Mouse (Mus musculus) liver, adult (tissue): ENCODE results near the gene Cpne7.

ENCODE experiments used
- GATA4 ChIP-seq: IDR thresholded peaks from 2 replicates; pipeline ENCODE4 v1.6.1; 2014; ENCODE audit warnings: mild to moderate bottlenecking, low read length; ENCODE audit not compliant: insufficient replicate concordance

Cpne7 gene

DNA sequence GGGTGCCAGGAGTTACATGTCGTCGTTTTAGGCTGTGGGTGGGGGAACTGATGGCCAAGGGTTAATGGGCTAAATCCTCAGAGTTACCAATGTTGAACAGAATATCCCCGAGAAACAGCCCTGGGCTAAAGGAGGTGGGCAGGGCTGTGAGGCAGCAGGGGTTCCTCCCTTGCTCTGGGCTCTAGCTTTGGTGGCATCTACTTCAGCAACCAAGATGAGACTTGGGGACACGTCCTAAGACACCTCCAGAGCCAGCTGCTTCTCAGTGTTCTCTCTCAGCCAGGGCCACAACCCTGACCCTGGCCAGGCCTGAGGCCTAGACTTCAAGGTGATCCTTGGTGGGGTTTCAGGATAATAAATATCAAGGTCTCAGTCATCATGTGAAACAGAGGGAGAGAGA is 21.6 kb downstream of the Cpne7 start:
- TF ChIP-seq GATA4: no peak

DNA sequence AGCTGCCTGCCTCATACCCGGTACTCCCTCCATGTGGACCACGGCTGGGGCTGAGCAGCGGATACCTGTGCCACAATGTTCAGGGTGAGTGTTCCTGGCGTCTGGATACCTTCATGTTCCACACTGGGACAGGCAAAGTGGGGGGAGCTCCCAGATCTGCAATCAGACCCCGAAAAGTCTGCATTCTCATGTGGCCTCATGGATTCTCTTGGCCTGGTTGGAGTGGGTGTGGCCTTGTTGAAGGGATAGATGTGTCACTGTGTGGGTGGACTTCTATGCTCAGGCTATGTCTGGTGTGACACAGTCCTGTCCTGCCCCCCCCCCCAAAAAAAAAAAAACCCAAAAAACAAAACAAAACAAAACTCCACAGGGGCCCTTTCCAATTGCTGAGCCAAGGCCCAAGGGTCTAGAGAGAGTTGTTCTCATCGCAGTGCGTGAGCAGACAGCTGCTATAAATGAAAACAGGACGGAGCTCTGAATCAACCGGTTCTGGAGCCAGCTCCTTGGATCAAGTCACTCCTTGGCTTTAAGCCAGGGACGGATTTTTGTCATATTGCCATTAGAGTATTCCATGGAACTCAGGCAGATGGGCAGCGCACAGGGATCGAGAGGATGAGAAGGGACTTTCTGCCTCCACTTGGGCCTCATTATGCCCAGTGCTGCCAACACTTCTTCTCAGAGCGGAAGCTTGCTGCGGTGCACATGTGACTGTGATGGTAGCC is 24.7 kb downstream of the Cpne7 start:
- no peak for TF ChIP-seq GATA4

DNA sequence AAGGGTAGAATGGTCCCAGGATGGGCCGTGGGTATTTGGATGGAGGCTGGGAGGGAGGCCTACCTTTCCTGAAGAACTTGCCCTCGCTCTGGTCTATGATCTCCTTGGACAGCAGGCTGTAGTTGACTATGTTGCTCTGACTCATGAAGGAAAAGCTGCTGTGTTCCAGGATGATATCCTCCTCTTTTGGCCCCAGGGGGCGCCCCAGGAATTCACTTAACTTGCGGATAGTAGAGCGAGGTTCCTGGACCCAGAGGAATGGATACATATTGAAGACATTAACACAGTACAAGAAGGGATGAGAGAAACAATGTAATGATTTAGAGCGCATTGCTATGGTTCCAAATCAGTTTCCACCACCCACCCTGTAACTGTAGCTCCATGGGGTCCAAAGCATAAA is 28.1 kb downstream of the Cpne7 start:
- no peak for TF ChIP-seq GATA4

DNA sequence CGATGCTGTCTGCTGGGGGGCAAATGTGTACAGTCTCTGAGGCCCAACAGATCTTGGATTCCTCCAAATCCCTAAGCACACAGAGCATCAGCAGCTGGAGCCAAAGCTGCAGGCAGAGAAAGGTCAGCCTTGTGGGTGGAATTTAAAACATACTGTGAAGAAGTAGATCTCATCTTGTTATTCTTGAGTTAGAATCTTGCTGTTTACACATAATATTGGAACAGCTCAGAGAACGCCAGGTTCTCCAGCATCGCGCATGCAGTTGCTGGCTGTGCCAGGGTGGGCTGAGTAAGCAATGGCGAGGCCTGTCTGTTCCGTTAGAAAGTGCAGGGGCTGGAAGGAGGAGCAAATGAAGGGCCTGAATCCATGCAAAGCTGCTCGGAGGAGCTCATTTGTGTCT is 29.2 kb downstream of the Cpne7 start:
- no peak for TF ChIP-seq GATA4

DNA sequence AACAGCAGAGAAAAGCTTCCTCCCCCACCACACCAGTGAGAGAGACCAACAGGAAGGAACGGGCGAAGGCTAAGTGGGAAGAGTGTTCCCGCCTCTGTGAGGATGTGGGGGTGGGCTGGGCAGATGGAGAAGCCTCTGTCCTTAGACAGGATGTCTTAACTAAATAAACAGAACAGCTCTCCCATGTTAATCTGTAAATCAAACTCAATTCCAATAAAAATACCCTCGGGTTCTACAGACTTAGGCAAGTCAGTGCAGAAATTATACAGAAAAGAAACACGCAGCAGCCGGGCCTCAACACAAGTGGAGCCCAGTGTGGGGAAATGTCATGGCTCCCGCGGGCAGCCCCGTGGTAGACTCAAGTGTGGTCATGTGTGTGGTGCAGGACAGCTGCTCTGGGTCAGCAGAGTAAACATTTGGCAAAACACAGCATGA is 33.6 kb downstream of the Cpne7 start:
- TF ChIP-seq GATA4: no peak

DNA sequence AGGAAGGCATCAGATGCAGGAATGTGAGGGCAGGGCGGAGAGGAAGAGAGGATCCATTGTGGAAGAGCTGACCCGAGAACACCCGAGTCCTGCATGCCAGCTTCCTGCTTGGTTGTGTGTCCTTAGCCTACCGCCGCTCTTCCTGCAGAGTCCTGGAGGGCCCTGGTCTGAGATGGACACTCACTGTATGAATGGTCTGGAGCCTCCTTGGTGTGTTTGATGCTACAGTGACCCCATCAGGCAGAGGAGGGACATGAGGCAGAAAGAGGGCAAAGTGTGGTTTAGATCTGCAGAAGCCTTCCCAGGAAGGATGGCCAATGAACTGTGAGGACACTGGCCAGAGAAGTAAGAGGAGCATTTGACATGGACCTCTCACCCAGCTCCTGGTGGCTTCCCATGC is 38.0 kb downstream of the Cpne7 start:
- TF ChIP-seq GATA4: no peak

DNA sequence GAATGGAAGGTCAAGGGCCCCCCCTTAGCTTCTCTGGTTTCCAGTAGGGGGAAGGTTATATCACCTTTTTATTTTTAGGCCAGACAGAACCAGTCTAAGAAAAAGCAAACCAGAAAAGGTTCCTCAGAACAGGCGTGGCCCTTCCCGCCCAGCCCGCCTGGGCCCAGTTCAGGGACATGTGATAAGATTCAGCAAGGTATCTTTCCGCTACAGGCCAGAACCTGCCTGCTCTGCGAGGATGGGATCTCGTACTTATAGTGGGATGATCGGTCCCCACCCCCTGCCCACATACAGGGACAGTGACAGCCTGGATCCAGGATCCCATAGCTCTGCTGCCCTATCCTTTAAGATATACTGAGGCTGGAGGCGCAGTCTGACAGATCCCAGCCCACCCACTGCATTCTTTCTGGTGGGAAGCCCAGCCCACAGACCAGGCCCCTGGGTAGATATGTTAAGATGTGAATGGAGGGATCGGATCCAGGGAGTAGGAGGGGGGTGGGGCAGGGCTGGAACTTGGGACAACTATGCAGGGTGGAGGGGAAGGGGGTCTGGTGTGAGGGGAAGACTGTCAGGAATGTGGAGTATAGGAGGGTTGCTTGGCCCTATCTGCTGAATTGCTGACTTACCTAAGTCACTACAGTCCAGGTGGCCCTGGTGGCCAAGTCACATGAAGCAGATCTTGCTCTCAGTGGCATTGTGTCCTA is 39.0 kb downstream of the Cpne7 start:
- TF ChIP-seq GATA4: no peak

DNA sequence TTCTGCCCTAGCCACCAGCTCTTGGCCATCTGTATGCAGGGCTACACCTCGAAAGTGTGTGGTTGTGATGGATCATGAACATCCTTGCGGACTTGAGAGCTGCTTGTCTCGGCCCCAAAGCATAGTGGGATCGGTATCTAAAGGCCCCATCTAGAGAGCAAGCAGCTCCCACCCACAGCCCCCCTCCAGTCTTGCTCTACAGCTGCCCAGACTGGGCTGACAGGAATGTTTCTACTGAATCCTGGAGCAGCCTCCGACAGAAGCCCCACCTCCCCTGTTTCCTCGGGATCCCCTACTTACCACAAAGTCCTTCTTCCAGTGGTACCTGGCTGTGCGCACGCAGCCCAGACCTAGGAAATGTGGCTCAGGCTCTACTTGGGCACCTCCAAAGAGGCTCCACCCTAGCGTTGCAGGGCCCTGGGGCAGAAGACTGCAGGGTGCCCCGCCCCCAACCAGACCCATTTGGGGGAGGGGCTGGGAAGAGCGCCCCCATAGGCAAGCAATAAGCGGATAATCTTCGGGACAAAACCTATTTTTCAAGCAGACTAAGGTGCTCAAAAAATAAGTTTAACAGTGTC is 40.8 kb downstream of the Cpne7 start, which contains the start of gene Sult5a1:
Gene Sult5a1, minus strand, starts transcription at position 428 of the 578 bp plus-strand sequence.
- TF ChIP-seq GATA4: no peak

DNA sequence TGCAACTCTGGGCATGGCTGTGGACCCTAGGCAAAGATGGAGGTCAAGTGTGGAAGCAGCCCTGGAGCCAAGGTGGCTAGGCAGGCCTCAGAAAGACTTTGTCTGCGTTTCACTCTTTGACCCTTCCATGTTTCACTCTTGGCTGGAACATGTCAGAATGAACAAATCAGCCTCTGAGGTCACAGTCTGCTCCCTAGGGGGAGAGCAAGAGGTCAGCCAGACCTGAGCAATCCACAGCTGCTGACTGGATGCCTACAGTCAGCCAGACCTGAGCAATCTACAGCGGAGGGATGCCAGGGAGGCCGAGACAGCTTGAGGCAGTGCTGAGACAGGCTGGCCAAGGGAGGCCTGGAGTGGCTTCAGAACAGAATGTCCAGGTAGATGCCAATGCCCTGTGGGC is 64.2 kb downstream of the Cpne7 start:
- TF ChIP-seq GATA4: no peak
